13 mouse cellular contexts compared by ENCODE assay signal in the genomic region with DNA sequence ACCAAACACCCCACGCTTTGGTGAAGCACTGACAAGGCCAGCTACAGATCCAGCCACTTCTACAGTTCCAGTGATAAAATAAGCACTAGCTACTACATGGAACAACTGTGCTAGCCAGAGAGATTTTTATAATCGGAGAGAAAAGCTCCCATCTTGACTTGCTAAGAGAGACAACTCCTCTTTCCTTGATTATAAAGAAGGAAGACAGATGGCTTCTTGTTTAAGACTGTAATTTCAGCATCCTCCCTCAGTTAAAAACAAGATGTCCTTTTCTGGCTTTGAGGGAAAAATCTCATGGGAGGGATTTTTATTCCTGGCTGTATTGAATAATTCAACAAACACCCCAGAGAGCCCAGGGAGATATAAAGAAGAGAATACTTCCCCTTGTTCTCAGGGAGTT. TPM values are rescaled to one million over a fixed set of nuclear protein-coding genes. Genes with fewer than 3 reads are reported as not detected.
DNase-seq lines count a peak whose midpoint lies in the region; ATAC-seq and TF ChIP-seq lines count a peak whose summit lies in the region.
"Had no signal": no experiment of that assay in that cellular context is flagged by ENCODE, and none has a peak within 500 bp of the region (broad histone marks: within the 10 kb centered on the region; RNA-seq: fewer than 3 reads in every experiment).

No protein-coding gene starts in this region.

- H3K27ac ChIP-seq in heart, adult 2 months = peak overlapping the region; percentile 57
- peak overlapping the region; percentile 83; the same call in 1 of the 2 replicates for H3K27ac ChIP-seq in liver, embryonic 12.5 days
- H3K27ac ChIP-seq in embryonic facial prominence, embryonic 14.5 days (replicated peaks; ENCODE audit: low read depth, low read length) = 0 out of 2 replicates have a peak overlapping the region, but pooled peaks have one; percentile 44
- H3K27ac ChIP-seq in neural tube, embryonic 15.5 days (replicated peaks) = peak overlapping the region; percentile 60; the same call in 1 of the 2 replicates
- H3K27ac ChIP-seq: forebrain, embryonic 10.5 days had no signal

- peaks cover 2% of the 10 kb centered on the region; the same call in 1 of the 2 replicates for H3K79me2 ChIP-seq in heart, adult 2 months (replicated peaks; ENCODE audit: control insufficient read depth, insufficient read depth, low read length)

- WGBS in heart, adult 2 months = 63% methylated on average over 2 of the region's 2 CpGs
- WGBS in liver, embryonic 12.5 days (ENCODE audit: insufficient replicate concordance) = 70% methylated on average over 2 of the region's 2 CpGs
- 63% methylated on average over 2 of the region's 2 CpGs for WGBS in embryonic facial prominence, embryonic 14.5 days
- WGBS in neural tube, embryonic 15.5 days = 64% methylated on average over 2 of the region's 2 CpGs

- peaks cover 7% of the 10 kb centered on the region for H3K4me1 ChIP-seq in heart, adult 2 months (ENCODE audit: control insufficient read depth, insufficient read depth, low read length)
- H3K4me1 ChIP-seq in liver, embryonic 12.5 days = peaks cover 33% of the 10 kb centered on the region
- peaks cover 23% of the 10 kb centered on the region for H3K4me1 ChIP-seq in embryonic facial prominence, embryonic 14.5 days (ENCODE audit: control insufficient read depth, insufficient read depth, low read length)
- H3K4me1 ChIP-seq in neural tube, embryonic 15.5 days = peaks cover 50% of the 10 kb centered on the region

- intact Hi-C loops in heart, adult 2 months (cut with DNase I) = no loop called here

- H3K36me3 ChIP-seq in heart, adult 2 months (ENCODE audit: control insufficient read depth, insufficient read depth, low read length) = peaks cover 9% of the 10 kb centered on the region
- no peaks in the 10 kb centered on the region for H3K36me3 ChIP-seq in liver, embryonic 12.5 days
- no peaks in the 10 kb centered on the region for H3K36me3 ChIP-seq in embryonic facial prominence, embryonic 14.5 days (ENCODE audit: control insufficient read depth, insufficient read depth, low read length)
- H3K36me3 ChIP-seq in neural tube, embryonic 15.5 days = no peaks in the 10 kb centered on the region
- H3K36me3 ChIP-seq: forebrain, embryonic 10.5 days had no signal

- no peaks in the 10 kb centered on the region for H3K27me3 ChIP-seq in heart, adult 2 months (ENCODE audit: control insufficient read depth, insufficient read depth, low read length)
- peaks cover 35% of the 10 kb centered on the region for H3K27me3 ChIP-seq in liver, embryonic 12.5 days (replicated peaks)
- no peaks in the 10 kb centered on the region for H3K27me3 ChIP-seq in embryonic facial prominence, embryonic 14.5 days (replicated peaks; ENCODE audit: control insufficient read depth, insufficient read depth, low read length)
- no peaks in the 10 kb centered on the region for H3K27me3 ChIP-seq in neural tube, embryonic 15.5 days (replicated peaks)
- H3K27me3 ChIP-seq: Patski had no signal

- no peak overlapping the region for H3K9ac ChIP-seq in heart, adult 2 months (ENCODE audit: low read depth, low read length)
- H3K9ac ChIP-seq in liver, embryonic 12.5 days = no peak overlapping the region
- H3K9ac ChIP-seq in embryonic facial prominence, embryonic 14.5 days (ENCODE audit: low read depth, low read length) = no peak overlapping the region
- H3K9ac ChIP-seq in neural tube, embryonic 15.5 days (replicated peaks) = no peak overlapping the region

- ATAC-seq in liver, embryonic 12.5 days = no peak
- ATAC-seq in embryonic facial prominence, embryonic 14.5 days (ENCODE audit: low read depth) = no peak
- ATAC-seq in neural tube, embryonic 15.5 days (ENCODE audit: low FRiP score) = no peak
- no peak for ATAC-seq in cerebellum, adult (ENCODE audit: insufficient number of reproducible peaks, low FRiP score, low TSS enrichment)
- ATAC-seq: Patski had no signal

- H3K4me2 ChIP-seq in liver, embryonic 12.5 days = peak overlapping the region; percentile 96
- H3K4me2 ChIP-seq in embryonic facial prominence, embryonic 14.5 days (ENCODE audit: low read depth, low read length) = no peak overlapping the region
- H3K4me2 ChIP-seq in neural tube, embryonic 15.5 days = no peak overlapping the region

- no peak for TF ChIP-seq EP300 in heart, adult 2 months (IDR thresholded peaks at IDR 0.05; ENCODE audit: insufficient read depth, low read depth, low read length)

- no peak for TF ChIP-seq POLR2A in heart, adult 2 months (IDR thresholded peaks at IDR 0.05; ENCODE audit: insufficient read depth, low read depth, low read length)

- DNase-seq in heart, adult 2 months = no peak
- no peak for DNase-seq in heart, adult 11 months
- no peak for DNase-seq in liver
- no peak for DNase-seq in embryonic facial prominence, embryonic 14.5 days (ENCODE audit: low spot score)
- no peak for DNase-seq in adrenal gland, postnatal 14 days
- DNase-seq: adrenal gland, adult 2 months; heart, postnatal 36 days; kidney, adult 18-20 months had no signal

- no peaks in the 10 kb centered on the region for H3K9me3 ChIP-seq in liver, embryonic 12.5 days (replicated peaks)
- no peaks in the 10 kb centered on the region for H3K9me3 ChIP-seq in embryonic facial prominence, embryonic 14.5 days (ENCODE audit: control insufficient read depth, low read length)
- no peaks in the 10 kb centered on the region for H3K9me3 ChIP-seq in neural tube, embryonic 15.5 days (replicated peaks)
- H3K9me3 ChIP-seq: forebrain, embryonic 10.5 days had no signal

- no peak for TF ChIP-seq CTCF in heart, adult 2 months (IDR thresholded peaks at IDR 0.05)

- no peak overlapping the region for H3K4me3 ChIP-seq in heart, adult 2 months
- no peak overlapping the region for H3K4me3 ChIP-seq in liver, embryonic 12.5 days
- H3K4me3 ChIP-seq in embryonic facial prominence, embryonic 14.5 days (ENCODE audit: low read depth, low read length) = no peak overlapping the region
- no peak overlapping the region for H3K4me3 ChIP-seq in neural tube, embryonic 15.5 days (replicated peaks)
- H3K4me3 ChIP-seq: forebrain, embryonic 10.5 days had no signal

RNA-seq across cellular contexts. Expression of a gene that starts 1.8 kb away (rescaled TPM):
- 10 to 100 TPM; 26.4 to 32.3 TPM for total RNA-seq in heart, adult 2 months (2021)
- 22.7 and 45.7 TPM in 2 replicates for polyA plus RNA-seq in heart, adult 2 months (2012; rRNA removed)
- 14.0 and 14.1 TPM in 2 replicates for polyA plus RNA-seq in liver, embryonic 12.5 days (2016; fragmentation: Nextera tagmentation; extraction: Ambion mirVana)
- 56.0 and 61.8 TPM in 2 replicates for polyA plus RNA-seq in embryonic facial prominence, embryonic 14.5 days (2014; fragmentation: Nextera tagmentation; extraction: Ambion mirVana)
- 10.8 and 15.1 TPM in 2 replicates for polyA plus RNA-seq in neural tube, embryonic 15.5 days (2015; fragmentation: Nextera tagmentation; extraction: Ambion mirVana)
- 68.1 and 74.7 TPM in 2 replicates for total RNA-seq in adrenal gland, postnatal 14 days (2021)
